Mouse (Mus musculus): ENCODE data around the gene Hes6. TPM values are rescaled to one million over a fixed set of nuclear protein-coding genes. Genes with fewer than 3 reads are reported as not detected.
A peak's percentile ranks its signal among the peaks of the same experiment; 100 is the strongest.

The Hes6 gene
- total and polyA plus RNA-seq, 3 experiments: 19.0 to 91.5 (median 42.2) TPM

GRCm38 (mm10) chr1:91365816-91366214, 48.0 kb downstream of the Hes6 start:
- no peak for DNase-seq (ENCODE audit: low spot score)
- peak overlapping the region; percentile 72; the same call in 1 of the 2 replicates for H3K4me3 ChIP-seq (ENCODE audit: low read depth, low read length)
- no peak for ATAC-seq (ENCODE audit: extremely low read depth, insufficient number of reproducible peaks, low FRiP score, poor library complexity, severe bottlenecking)
- H3K4me1 ChIP-seq (ENCODE audit: insufficient read depth, low read depth, low read length): peaks cover 28% of the 10 kb centered on the region
- no peaks in the 10 kb centered on the region for H3K9me3 ChIP-seq (replicated peaks)
- peaks cover 30% of the 10 kb centered on the region for H3K36me3 ChIP-seq (replicated peaks)
- no peak for TF ChIP-seq POLR2AphosphoS5 (IDR thresholded peaks at IDR 0.05; ENCODE audit: insufficient replicate concordance, low read depth, low read length)
- no peak for TF ChIP-seq TAL1 (conservative IDR thresholded peaks at IDR 0.05; ENCODE audit: low read depth, low read length)
- TF ChIP-seq GATA2 (IDR thresholded peaks at IDR 0.05; ENCODE audit: borderline replicate concordance, low read depth, low read length): no peak
- TF ChIP-seq GATA1 (IDR thresholded peaks at IDR 0.05; ENCODE audit: borderline replicate concordance, low read length): no peak
- no peak for TF ChIP-seq CTCF (IDR thresholded peaks at IDR 0.05; ENCODE audit: low read depth, low read length)
- H3K27me3 ChIP-seq (ENCODE audit: insufficient read depth, low read length): peaks cover 36% of the 10 kb centered on the region

- Histone ChIP-seq H3K4me1 (ENCODE audit: insufficient read depth, low read depth, low read length) (peaks cover 27% of the 10 kb centered on the region), H3K4me3 (ENCODE audit: low read depth, low read length) (no peak overlapping the region), H3K27me3 (ENCODE audit: insufficient read depth, low read length) (peaks cover 38% of the 10 kb centered on the region), H3K9me3 (replicated peaks) (no peaks in the 10 kb centered on the region), H3K36me3 (replicated peaks) (peaks cover 22% of the 10 kb centered on the region)
- DNase-seq (ENCODE audit: low spot score) (no peak), ATAC-seq (ENCODE audit: extremely low read depth, insufficient number of reproducible peaks, low FRiP score, poor library complexity, severe bottlenecking) (no peak)
- TF ChIP-seq CTCF (IDR thresholded peaks at IDR 0.05; ENCODE audit: low read depth, low read length) (no peak), GATA2 (IDR thresholded peaks at IDR 0.05; ENCODE audit: borderline replicate concordance, low read depth, low read length) (no peak), GATA1 (IDR thresholded peaks at IDR 0.05; ENCODE audit: borderline replicate concordance, low read length) (no peak), TAL1 (conservative IDR thresholded peaks at IDR 0.05; ENCODE audit: low read depth, low read length) (no peak), POLR2AphosphoS5 (IDR thresholded peaks at IDR 0.05; ENCODE audit: insufficient replicate concordance, low read depth, low read length) (no peak)
Observed at GRCm38 (mm10) chr1:91364822-91365644, 48.8 kb downstream of the Hes6 start.

GRCm38 (mm10) chr1:91362113-91362512, 51.7 kb downstream of the Hes6 start:
- no peaks in the 10 kb centered on the region for H3K9me3 ChIP-seq (replicated peaks)
- no peak for TF ChIP-seq CTCF (IDR thresholded peaks at IDR 0.05; ENCODE audit: low read depth, low read length)
- peaks cover 16% of the 10 kb centered on the region for H3K4me1 ChIP-seq (ENCODE audit: insufficient read depth, low read depth, low read length)
- DNase-seq (ENCODE audit: low spot score) (no peak), ATAC-seq (ENCODE audit: extremely low read depth, insufficient number of reproducible peaks, low FRiP score, poor library complexity, severe bottlenecking) (no peak)
- peaks cover 62% of the 10 kb centered on the region for H3K27me3 ChIP-seq (ENCODE audit: insufficient read depth, low read length)
- no peak overlapping the region for H3K4me3 ChIP-seq (ENCODE audit: low read depth, low read length)
- H3K36me3 ChIP-seq (replicated peaks): no peaks in the 10 kb centered on the region

Other genes with a start within 250 kb of the Hes6 start
- gene Ramp1, start 234.2 kb downstream of the Hes6 start, total RNA-seq (2014; fragmentation: Nextera tagmentation): not detected in 2 replicates
- gene Ramp1, start 234.2 kb downstream of the Hes6 start, total RNA-seq (2017): 0.11 TPM in 1 of 2 replicates, not detected in the other
- gene Ramp1, start 234.2 kb downstream of the Hes6 start, polyA plus RNA-seq (2012): 0.02 and 0.10 TPM in 2 replicates
- gene Ube2f, start 163.7 kb downstream of the Hes6 start, total RNA-seq (2014; fragmentation: Nextera tagmentation): 85.6 and 90.7 TPM in 2 replicates
- gene Ube2f, start 163.7 kb downstream of the Hes6 start, total RNA-seq (2017): 52.9 and 61.3 TPM in 2 replicates
- 11.9 and 16.6 TPM in 2 replicates for gene Ube2f, start 163.7 kb downstream of the Hes6 start, polyA plus RNA-seq (2012)
- 16.0 and 16.6 TPM in 2 replicates for gene Scly, start 115.7 kb downstream of the Hes6 start, total RNA-seq (2014; fragmentation: Nextera tagmentation)
- gene Scly, start 115.7 kb downstream of the Hes6 start, total RNA-seq (2017): 8.1 and 10.5 TPM in 2 replicates
- 9.5 and 10.1 TPM in 2 replicates for gene Scly, start 115.7 kb downstream of the Hes6 start, polyA plus RNA-seq (2012)
- 0.78 and 1.1 TPM in 2 replicates for gene Espnl, start 92.0 kb downstream of the Hes6 start, total RNA-seq (2014; fragmentation: Nextera tagmentation)
- 0.93 and 0.99 TPM in 2 replicates for gene Espnl, start 92.0 kb downstream of the Hes6 start, total RNA-seq (2017)
- 0.17 and 0.19 TPM in 2 replicates for gene Espnl, start 92.0 kb downstream of the Hes6 start, polyA plus RNA-seq (2012)
- not detected in 2 replicates for gene Klhl30, start 63.0 kb downstream of the Hes6 start, total RNA-seq (2014; fragmentation: Nextera tagmentation)
- 0.16 TPM in 1 of 2 replicates, not detected in the other for gene Klhl30, start 63.0 kb downstream of the Hes6 start, total RNA-seq (2017)
- gene Klhl30, start 63.0 kb downstream of the Hes6 start, polyA plus RNA-seq (2012): not detected in 2 replicates
- gene Erfe, start 47.6 kb downstream of the Hes6 start, total RNA-seq (2014; fragmentation: Nextera tagmentation): 1.2 and 2.1 TPM in 2 replicates
- gene Erfe, start 47.6 kb downstream of the Hes6 start, total RNA-seq (2017): 0.81 and 0.93 TPM in 2 replicates
- 0.78 and 0.94 TPM in 2 replicates for gene Erfe, start 47.6 kb downstream of the Hes6 start, polyA plus RNA-seq (2012)
- 76.8 and 86.5 TPM in 2 replicates for gene Ilkap, start 15.2 kb downstream of the Hes6 start, total RNA-seq (2014; fragmentation: Nextera tagmentation)
- gene Ilkap, start 15.2 kb downstream of the Hes6 start, total RNA-seq (2017): 194 and 208 TPM in 2 replicates
- 86.6 and 104 TPM in 2 replicates for gene Ilkap, start 15.2 kb downstream of the Hes6 start, polyA plus RNA-seq (2012)
- gene Per2, start 45.3 kb upstream of the Hes6 start, total RNA-seq (2014; fragmentation: Nextera tagmentation): 13.0 and 15.4 TPM in 2 replicates
- 4.4 and 5.3 TPM in 2 replicates for gene Per2, start 45.3 kb upstream of the Hes6 start, total RNA-seq (2017)
- 14.2 and 17.5 TPM in 2 replicates for gene Per2, start 45.3 kb upstream of the Hes6 start, polyA plus RNA-seq (2012)
- 9.7 and 10.5 TPM in 2 replicates for gene Traf3ip1, start 80.6 kb upstream of the Hes6 start, total RNA-seq (2014; fragmentation: Nextera tagmentation)
- gene Traf3ip1, start 80.6 kb upstream of the Hes6 start, total RNA-seq (2017): 12.7 and 12.8 TPM in 2 replicates
- gene Traf3ip1, start 80.6 kb upstream of the Hes6 start, polyA plus RNA-seq (2012): 16.1 and 17.8 TPM in 2 replicates
- 8.3 and 12.9 TPM in 2 replicates for gene Asb1, start 126.5 kb upstream of the Hes6 start, total RNA-seq (2014; fragmentation: Nextera tagmentation)
- 25.7 and 28.0 TPM in 2 replicates for gene Asb1, start 126.5 kb upstream of the Hes6 start, total RNA-seq (2017)
- gene Asb1, start 126.5 kb upstream of the Hes6 start, polyA plus RNA-seq (2012): 9.3 and 12.4 TPM in 2 replicates

All from G1E (cell line).